Mouse (Mus musculus): ENCODE measurements at regions not wholly inside any gene's neighbourhood (a gene's known extent, or its start where the extent isn't known, plus 50 kb on each side); places are given as distances from the start of the nearest gene placed in this dataset.

- no peaks in the 10 kb centered on the region for H3K36me3 ChIP-seq (replicated peaks in 1 of 2; ENCODE audit: control insufficient read depth in 1 of 2, insufficient read depth in 1 of 2, low read length in 1 of 2)
- H3K4me1 ChIP-seq (ENCODE audit: control insufficient read depth in 1 of 2, insufficient read depth in 2 of 2) = no peaks in the 10 kb centered on the region
- DNase-seq (ENCODE audit: extremely low read depth) = no peak
- H3K27ac ChIP-seq (ENCODE audit: insufficient read depth, low read depth) = no peak overlapping the region
- no peaks in the 10 kb centered on the region for H3K9me3 ChIP-seq (replicated peaks; ENCODE audit: low read length)
- H3K4me3 ChIP-seq (replicated peaks in 1 of 3; ENCODE audit: low read depth in 2 of 3, low read length in 2 of 3, poor library complexity in 1 of 3) = no peak overlapping the region
- no peak for TF ChIP-seq NRF1 (IDR thresholded peaks at IDR 0.05; ENCODE audit: low read depth, low read length)
- TF ChIP-seq SMC3 (IDR thresholded peaks at IDR 0.05; ENCODE audit: low read depth, low read length) = no peak
- TF ChIP-seq CHD1 (IDR thresholded peaks at IDR 0.05; ENCODE audit: low read depth, low read length) = no peak
- TF ChIP-seq USF2 (conservative IDR thresholded peaks at IDR 0.05; ENCODE audit: low read depth, low read length) = no peak
- no peak for TF ChIP-seq HCFC1 (IDR thresholded peaks at IDR 0.05; ENCODE audit: low read depth, low read length)
- no peak for TF ChIP-seq GABPA (IDR thresholded peaks at IDR 0.05; ENCODE audit: insufficient replicate concordance, low read depth, low read length)
- no peak for TF ChIP-seq MXI1 (IDR thresholded peaks at IDR 0.05; ENCODE audit: low read depth, low read length)
- TF ChIP-seq TBP (conservative IDR thresholded peaks at IDR 0.05; ENCODE audit: low read depth, low read length) = no peak
- H3K27me3 ChIP-seq (replicated peaks) = no peaks in the 10 kb centered on the region
- in situ Hi-C loops (cut with MboI; ENCODE audit: low pct_ligation_motif_present, low pct_unique_long_range_greater_than_20kb, low sequenced_read_pairs) (no loop called here), dilution Hi-C loops (cut with MboI; ENCODE audit: extremely low pct_ligation_motif_present, extremely low pct_unique_long_range_greater_than_20kb, low sequenced_read_pairs) (no loop called here)
- H3K79me2 ChIP-seq (replicated peaks; ENCODE audit: control insufficient read depth, extremely low read depth, insufficient read depth, poor library complexity, severe bottlenecking) = no peaks in the 10 kb centered on the region
- no peak overlapping the region for H3K4me2 ChIP-seq (ENCODE audit: insufficient read depth, low read depth, poor library complexity, severe bottlenecking)
- H3K9ac ChIP-seq (ENCODE audit: insufficient read depth, low read depth) = no peak overlapping the region
Measured at GRCm38 (mm10) chr12:26617969-26618368, 149.0 kb downstream of the Cmpk2 start.

GRCm38 (mm10) chr12:26613086-26613705 is 144.2 kb downstream of the Cmpk2 start:
- H3K9ac ChIP-seq (ENCODE audit: insufficient read depth, low read depth) = no peak overlapping the region
- no peak overlapping the region for H3K27ac ChIP-seq (ENCODE audit: insufficient read depth, low read depth)
- H3K4me3 ChIP-seq (replicated peaks in 1 of 3; ENCODE audit: low read depth in 2 of 3, low read length in 2 of 3, poor library complexity in 1 of 3) = no peak overlapping the region
- dilution Hi-C loops (cut with MboI; ENCODE audit: extremely low pct_ligation_motif_present, extremely low pct_unique_long_range_greater_than_20kb, low sequenced_read_pairs) = no loop called here
- no peak for DNase-seq (ENCODE audit: extremely low read depth)
- H3K79me2 ChIP-seq (replicated peaks; ENCODE audit: control insufficient read depth, extremely low read depth, insufficient read depth, poor library complexity, severe bottlenecking) = no peaks in the 10 kb centered on the region
- H3K27me3 ChIP-seq (replicated peaks) = no peaks in the 10 kb centered on the region
- in situ Hi-C loops (cut with MboI; ENCODE audit: low pct_ligation_motif_present, low pct_unique_long_range_greater_than_20kb, low sequenced_read_pairs) = no loop called here
- no peak overlapping the region for H3K4me2 ChIP-seq (ENCODE audit: insufficient read depth, low read depth, poor library complexity, severe bottlenecking)
- no peaks in the 10 kb centered on the region for H3K4me1 ChIP-seq (ENCODE audit: control insufficient read depth in 1 of 2, insufficient read depth in 2 of 2)
- TF ChIP-seq JUND (conservative IDR thresholded peaks at IDR 0.05; ENCODE audit: low read depth, low read length) (no peak), UBTF (IDR thresholded peaks at IDR 0.05; ENCODE audit: low read depth, low read length) (no peak), KAT2A (IDR thresholded peaks at IDR 0.05; ENCODE audit: insufficient replicate concordance, low read length) (no peak), SIN3A (IDR thresholded peaks at IDR 0.05; ENCODE audit: low read length) (no peak)
- no peaks in the 10 kb centered on the region for H3K36me3 ChIP-seq (replicated peaks in 1 of 2; ENCODE audit: control insufficient read depth in 1 of 2, insufficient read depth in 1 of 2, low read length in 1 of 2)
- no peaks in the 10 kb centered on the region for H3K9me3 ChIP-seq (replicated peaks; ENCODE audit: low read length)

- Histone ChIP-seq H3K4me2 (ENCODE audit: insufficient read depth, low read depth, poor library complexity, severe bottlenecking) (no peak overlapping the region), H3K9me3 (replicated peaks; ENCODE audit: low read length) (no peaks in the 10 kb centered on the region), H3K27ac (ENCODE audit: insufficient read depth, low read depth) (no peak overlapping the region), H3K4me1 (ENCODE audit: control insufficient read depth in 1 of 2, insufficient read depth in 2 of 2) (no peaks in the 10 kb centered on the region), H3K4me3 (replicated peaks in 1 of 3; ENCODE audit: low read depth in 2 of 3, low read length in 2 of 3, poor library complexity in 1 of 3) (no peak overlapping the region), H3K9ac (ENCODE audit: insufficient read depth, low read depth) (no peak overlapping the region), H3K27me3 (replicated peaks) (no peaks in the 10 kb centered on the region), H3K79me2 (replicated peaks; ENCODE audit: control insufficient read depth, extremely low read depth, insufficient read depth, poor library complexity, severe bottlenecking) (no peaks in the 10 kb centered on the region), H3K36me3 (replicated peaks in 1 of 2; ENCODE audit: control insufficient read depth in 1 of 2, insufficient read depth in 1 of 2, low read length in 1 of 2) (no peaks in the 10 kb centered on the region)
- TF ChIP-seq UBTF (IDR thresholded peaks at IDR 0.05; ENCODE audit: low read depth, low read length) (no peak), RCOR1 (conservative IDR thresholded peaks at IDR 0.05; ENCODE audit: low read depth, low read length) (no peak), GABPA (IDR thresholded peaks at IDR 0.05; ENCODE audit: insufficient replicate concordance, low read depth, low read length) (no peak), BHLHE40 (IDR thresholded peaks at IDR 0.05; ENCODE audit: low read depth, low read length) (no peak), PAX5 (IDR thresholded peaks at IDR 0.05; ENCODE audit: low read length) (no peak), SMC3 (IDR thresholded peaks at IDR 0.05; ENCODE audit: low read depth, low read length) (no peak), ZC3H11A (IDR thresholded peaks at IDR 0.05; ENCODE audit: low read depth, low read length) (no peak), MAX (IDR thresholded peaks at IDR 0.05; ENCODE audit: low read length) (no peak), RAD21 (IDR thresholded peaks at IDR 0.05; ENCODE audit: low read depth, low read length) (no peak), JUN (IDR thresholded peaks at IDR 0.05; ENCODE audit: insufficient read depth, low read depth, low read length) (no peak), EP300 (IDR thresholded peaks at IDR 0.05; ENCODE audit: low read length) (no peak), ZNF384 (IDR thresholded peaks at IDR 0.05; ENCODE audit: low read depth, low read length) (no peak), SIN3A (IDR thresholded peaks at IDR 0.05; ENCODE audit: low read length) (no peak), ZKSCAN1 (IDR thresholded peaks at IDR 0.05; ENCODE audit: borderline replicate concordance, low read depth, low read length) (no peak), USF2 (conservative IDR thresholded peaks at IDR 0.05; ENCODE audit: low read depth, low read length) (no peak), HCFC1 (IDR thresholded peaks at IDR 0.05; ENCODE audit: low read depth, low read length) (no peak), KAT2A (IDR thresholded peaks at IDR 0.05; ENCODE audit: insufficient replicate concordance, low read length) (no peak), ZMIZ1 (IDR thresholded peaks at IDR 0.05; ENCODE audit: low read depth, low read length) (no peak), ELF1 (IDR thresholded peaks at IDR 0.05; ENCODE audit: low read depth, low read length) (no peak), POLR2A (IDR thresholded peaks at IDR 0.05; ENCODE audit: low read depth, low read length) (no peak)
- dilution Hi-C loops (cut with MboI; ENCODE audit: extremely low pct_ligation_motif_present, extremely low pct_unique_long_range_greater_than_20kb, low sequenced_read_pairs) = no loop called here
- in situ Hi-C loops (cut with MboI; ENCODE audit: low pct_ligation_motif_present, low pct_unique_long_range_greater_than_20kb, low sequenced_read_pairs) = no loop called here
- no peak for DNase-seq (ENCODE audit: extremely low read depth)
Measured at GRCm38 (mm10) chr12:26610079-26610478, 141.1 kb downstream of the Cmpk2 start.
